Mouse (Mus musculus) lung, embryonic 15.5 days (tissue): ENCODE data around the gene Spaca1. TPM values are rescaled to one million over a fixed set of nuclear protein-coding genes. Genes with fewer than 3 reads are reported as not detected.
"Not testable (repeated sequence)": the region's sequence is repeated elsewhere in the genome, so short reads cannot be mapped to it uniquely, and the experiment has no call there.

ENCODE experiments used
- ATAC-seq: fragments of 200-750 bp; cut with Nextera tagmentation; 2 replicates; pipeline ENCODE4 v1.8.0; 2017; ENCODE audit warnings: moderate number of reproducible peaks, borderline replicate concordance; ENCODE audit not compliant: low FRiP score, low TSS enrichment; ENCODE audit errors: extremely low read depth
- H3K27ac ChIP-seq: fragments of 300-500 bp; sonication (generic); 2 replicates; pipeline ENCODE4 v1.5.1; 2015; ENCODE audit warnings: moderate library complexity, mild to moderate bottlenecking, inconsistent platforms
- H3K27me3 ChIP-seq: fragments of 300-500 bp; sonication (generic); 2 replicates; pipeline ENCODE4 v1.6.1; 2015; ENCODE audit warnings: inconsistent platforms
- H3K36me3 ChIP-seq: fragments of 300-500 bp; sonication (generic); 2 replicates; pipeline ENCODE4 v1.6.1; 2015; ENCODE audit warnings: inconsistent platforms
- H3K4me1 ChIP-seq: fragments of 300-500 bp; sonication (generic); 2 replicates; pipeline ENCODE4 v1.6.1; 2015; ENCODE audit warnings: inconsistent platforms
- H3K4me2 ChIP-seq: fragments of 300-500 bp; sonication (generic); 2 replicates; pipeline ENCODE4 v1.6.1; 2015; ENCODE audit warnings: inconsistent platforms, mild to moderate bottlenecking, moderate library complexity
- H3K4me3 ChIP-seq: fragments of 300-500 bp; sonication (generic); 2 replicates; pipeline ENCODE4 v1.5.1; 2015; ENCODE audit warnings: mild to moderate bottlenecking, inconsistent platforms
- H3K9ac ChIP-seq: fragments of 300-500 bp; sonication (generic); 2 replicates; pipeline ENCODE4 v1.6.1; 2015; ENCODE audit warnings: inconsistent platforms
- H3K9me3 ChIP-seq: fragments of 300-500 bp; sonication (generic); 2 replicates; pipeline ENCODE4 v1.6.1; 2016; ENCODE audit warnings: inconsistent platforms
- WGBS: fragments of 180-500 bp; shearing (Covaris S2); methylation state at CpG from one replicate; pipeline ENCODE4 v1.1.7; 2015; 5-methylcytosine and 5-hydroxymethylcytosine counted together
- polyA plus RNA-seq: library from polyadenylated mRNA; unstranded; fragments of >200 nt; fragmentation: Nextera tagmentation; extraction: Ambion mirVana; gene quantifications from 2 replicates; pipeline ENCODE4 v1.2.1, GENCODE M21; 2015

Spaca1 gene
- 1.0 and 1.3 TPM in 2 replicates for polyA plus RNA-seq

DNA sequence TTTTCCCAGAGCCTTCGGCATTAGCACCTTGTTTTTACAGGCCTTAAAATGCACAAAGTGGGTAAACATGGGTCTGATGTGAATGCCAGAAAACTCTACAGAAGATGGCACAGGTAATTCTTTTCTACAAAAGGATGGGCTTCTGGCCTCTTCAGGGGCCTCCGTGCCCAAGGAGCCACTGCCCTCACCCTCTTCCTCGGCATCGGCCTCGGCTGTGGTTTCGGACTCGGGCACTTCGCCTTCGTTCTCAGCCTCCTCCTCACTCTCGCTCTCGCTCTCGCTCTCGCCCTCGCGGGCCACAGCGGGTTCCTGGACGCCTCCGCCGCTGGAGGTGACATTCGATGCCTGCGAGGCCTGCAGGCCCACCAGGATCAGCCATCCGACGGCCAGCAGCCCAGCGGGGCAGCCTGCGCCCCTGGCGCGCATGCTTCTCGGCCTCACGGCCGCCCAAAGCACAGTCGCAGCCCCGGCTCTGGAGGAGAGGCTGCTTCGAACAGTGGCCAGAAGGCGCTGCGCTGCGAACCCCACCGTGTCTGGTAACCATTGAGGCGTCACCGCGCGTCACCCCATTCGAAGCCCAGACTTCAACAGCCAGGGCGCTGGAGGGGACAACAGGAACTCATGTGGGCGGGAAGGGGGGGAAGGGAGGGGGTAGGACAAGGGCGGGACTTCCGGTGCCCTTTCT, at the start of gene Spaca1:
Gene Spaca1 (minus strand): TSS at position 621 of the 685 bp plus-strand sequence.
- H3K4me3 ChIP-seq = peak within 1 kb of the TSS; percentile 26
- peak within 1 kb of the TSS; percentile 52 for H3K4me2 ChIP-seq
- H3K9me3 ChIP-seq = no peaks in the 10 kb centered on the region
- no peak for ATAC-seq
- no peaks in the 10 kb centered on the region for H3K4me1 ChIP-seq
- WGBS = 46% methylated on average over 36 of the region's 46 CpGs
- no peaks in the 10 kb centered on the region for H3K27me3 ChIP-seq
- H3K27ac ChIP-seq = no peak within 1 kb of the TSS
- H3K9ac ChIP-seq = no peak within 1 kb of the TSS
- no peaks in the 10 kb centered on the region for H3K36me3 ChIP-seq

DNA sequence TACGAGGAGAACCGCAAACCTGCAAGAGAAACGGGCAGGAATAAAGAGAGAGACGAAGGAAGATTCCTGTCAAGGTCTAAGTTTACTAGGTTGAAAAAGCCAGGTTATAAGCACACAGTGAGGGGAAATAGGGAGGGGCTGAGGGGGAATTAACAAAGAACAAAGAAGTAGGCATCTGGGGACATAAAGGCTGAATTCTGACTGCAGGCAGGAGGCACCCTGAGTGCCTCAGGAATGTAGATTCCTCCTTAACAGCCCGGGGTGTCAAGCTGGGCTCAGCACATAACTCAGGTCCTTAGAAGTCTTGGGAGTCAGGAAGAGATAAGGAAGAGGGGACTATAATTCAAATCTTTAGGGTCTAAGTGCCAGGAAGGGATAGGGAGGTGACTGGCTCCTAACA, 37.3 kb upstream of the Spaca1 start:
- not testable (repeated sequence) for H3K36me3 ChIP-seq, H3K4me1 ChIP-seq, ATAC-seq, H3K9ac ChIP-seq, H3K9me3 ChIP-seq, H3K4me2 ChIP-seq, H3K4me3 ChIP-seq, H3K27ac ChIP-seq, H3K27me3 ChIP-seq
- 83% methylated on average over 5 of the region's 5 CpGs for WGBS

DNA sequence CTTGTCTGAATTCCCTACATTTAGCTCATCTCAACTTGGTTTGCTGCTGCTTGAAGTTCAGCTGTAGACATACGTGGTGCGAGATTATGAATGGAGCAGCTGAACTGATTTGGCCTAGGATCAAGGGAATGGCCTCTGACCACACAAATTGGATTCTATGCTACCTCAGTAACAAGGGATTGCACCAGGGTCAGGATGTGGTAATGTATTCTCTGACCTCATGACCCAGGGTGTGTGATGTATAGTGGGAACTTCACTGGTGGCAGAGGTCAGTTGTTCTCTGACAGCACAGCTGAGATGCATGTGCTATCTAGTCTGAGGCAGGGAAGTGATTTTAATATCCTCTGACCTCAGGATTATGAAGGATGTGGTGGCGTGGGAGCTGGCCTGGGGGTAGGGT, 31.1 kb upstream of the Spaca1 start:
- Histone ChIP-seq H3K36me3 (no peaks in the 10 kb centered on the region), H3K4me1 (no peaks in the 10 kb centered on the region), H3K4me2 (no peak overlapping the region), H3K4me3 (no peak overlapping the region), H3K27ac (no peak overlapping the region), H3K9me3 (no peaks in the 10 kb centered on the region), H3K9ac (no peak overlapping the region), H3K27me3 (no peaks in the 10 kb centered on the region)
- ATAC-seq = no peak
- WGBS = 66% methylated on average over 3 of the region's 3 CpGs

DNA sequence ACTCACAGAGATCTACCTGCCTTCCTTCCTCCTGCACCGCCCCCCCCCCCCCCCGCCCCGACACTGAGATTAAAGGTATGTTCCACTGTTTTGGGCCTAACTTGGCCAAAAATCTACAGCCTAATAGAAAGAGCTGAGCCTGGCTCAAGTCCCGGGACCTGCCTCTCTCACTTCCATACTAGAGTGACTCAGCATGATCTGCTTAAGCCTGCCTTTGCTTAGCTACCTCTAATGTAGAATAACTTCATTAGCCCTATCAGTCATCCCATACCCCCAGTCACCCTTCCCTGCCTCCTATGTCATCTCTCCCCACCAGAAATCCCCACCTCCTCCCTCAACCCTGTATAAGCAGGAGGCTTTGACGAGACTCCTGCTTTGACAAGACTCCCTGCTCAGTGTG, 19.0 kb upstream of the Spaca1 start:
- Histone ChIP-seq H3K4me2 (no peak overlapping the region), H3K4me1 (no peaks in the 10 kb centered on the region), H3K27me3 (no peaks in the 10 kb centered on the region), H3K36me3 (no peaks in the 10 kb centered on the region), H3K9ac (no peak overlapping the region), H3K27ac (no peak overlapping the region), H3K4me3 (no peak overlapping the region), H3K9me3 (no peaks in the 10 kb centered on the region)
- ATAC-seq = no peak
- WGBS = 77% methylated on average over 3 of the region's 5 CpGs

DNA sequence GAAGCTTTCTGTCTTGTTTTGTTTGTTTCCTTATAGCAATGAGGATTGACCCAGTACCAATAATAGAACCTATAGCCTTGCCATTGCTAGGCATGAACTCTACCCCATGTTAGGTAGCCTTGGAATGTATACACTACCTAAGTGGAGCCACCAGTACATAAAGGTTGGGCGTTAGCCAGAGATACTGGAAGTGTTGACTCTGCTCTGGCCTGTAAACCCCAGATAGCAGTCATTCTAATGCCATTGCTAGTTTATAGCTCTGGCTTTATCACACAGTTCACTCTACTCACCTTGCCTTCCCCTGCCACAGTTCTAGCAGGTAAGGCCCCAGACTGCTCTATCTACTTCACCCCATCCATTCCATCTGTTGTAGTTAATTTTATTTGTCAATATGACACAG, 8.3 kb upstream of the Spaca1 start:
- H3K27me3 ChIP-seq = no peaks in the 10 kb centered on the region
- 44% methylated on average over 1 of the region's 1 CpGs for WGBS
- no peaks in the 10 kb centered on the region for H3K9me3 ChIP-seq
- H3K4me3 ChIP-seq = no peak overlapping the region
- H3K4me1 ChIP-seq = no peaks in the 10 kb centered on the region
- H3K4me2 ChIP-seq = no peak overlapping the region
- H3K27ac ChIP-seq = no peak overlapping the region
- ATAC-seq = no peak
- no peak overlapping the region for H3K9ac ChIP-seq
- H3K36me3 ChIP-seq = no peaks in the 10 kb centered on the region

DNA sequence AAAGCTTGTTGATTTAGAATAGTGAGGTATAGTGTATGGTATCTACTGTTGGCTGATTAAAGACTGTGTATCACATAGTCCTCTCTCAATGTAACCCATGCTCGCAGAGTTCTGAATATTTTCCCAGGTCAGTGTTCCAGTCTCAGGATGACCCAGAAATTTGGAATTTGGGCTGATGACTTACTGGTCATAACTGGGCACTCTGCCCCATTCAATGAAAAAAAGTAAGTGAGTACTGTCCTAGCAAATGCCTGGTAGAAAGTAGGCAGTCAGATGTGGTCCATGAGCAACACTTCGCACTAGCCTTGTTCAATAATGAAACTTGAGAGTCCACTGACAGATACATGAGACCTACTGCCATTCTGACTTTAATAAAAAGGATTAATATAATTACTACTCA, 23.2 kb downstream of the Spaca1 start:
- no peak overlapping the region for H3K27ac ChIP-seq
- no peaks in the 10 kb centered on the region for H3K27me3 ChIP-seq
- no peak overlapping the region for H3K4me3 ChIP-seq
- no peaks in the 10 kb centered on the region for H3K4me1 ChIP-seq
- 85% methylated on average over 2 of the region's 2 CpGs for WGBS
- no peaks in the 10 kb centered on the region for H3K9me3 ChIP-seq
- no peaks in the 10 kb centered on the region for H3K36me3 ChIP-seq
- no peak for ATAC-seq
- H3K9ac ChIP-seq = no peak overlapping the region
- H3K4me2 ChIP-seq = no peak overlapping the region

DNA sequence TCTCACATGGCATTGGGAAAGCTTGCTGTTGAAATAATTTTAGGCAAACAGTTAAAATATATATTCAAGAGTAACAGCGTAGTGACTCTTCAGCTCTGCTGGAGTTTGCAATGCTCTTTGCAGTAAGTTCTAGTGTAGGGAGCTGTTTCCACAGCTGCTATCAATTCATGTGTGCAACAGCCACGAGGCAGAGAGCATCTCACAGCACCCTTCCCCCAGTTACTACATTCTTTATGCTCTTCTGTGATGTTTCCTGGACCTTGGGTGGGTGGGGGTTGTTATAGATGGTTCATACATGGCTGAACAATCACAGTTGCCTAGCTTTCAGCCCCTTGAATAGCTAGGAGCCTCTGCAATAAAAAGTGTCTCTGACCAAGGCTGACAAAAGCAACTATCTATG, 28.5 kb downstream of the Spaca1 start:
- H3K9ac ChIP-seq = no peak overlapping the region
- H3K27ac ChIP-seq = no peak overlapping the region
- WGBS = 45% methylated on average over 2 of the region's 2 CpGs
- no peak for ATAC-seq
- no peak overlapping the region for H3K4me2 ChIP-seq
- no peaks in the 10 kb centered on the region for H3K36me3 ChIP-seq
- no peak overlapping the region for H3K4me3 ChIP-seq
- H3K27me3 ChIP-seq = no peaks in the 10 kb centered on the region
- H3K9me3 ChIP-seq = no peaks in the 10 kb centered on the region
- H3K4me1 ChIP-seq = no peaks in the 10 kb centered on the region

DNA sequence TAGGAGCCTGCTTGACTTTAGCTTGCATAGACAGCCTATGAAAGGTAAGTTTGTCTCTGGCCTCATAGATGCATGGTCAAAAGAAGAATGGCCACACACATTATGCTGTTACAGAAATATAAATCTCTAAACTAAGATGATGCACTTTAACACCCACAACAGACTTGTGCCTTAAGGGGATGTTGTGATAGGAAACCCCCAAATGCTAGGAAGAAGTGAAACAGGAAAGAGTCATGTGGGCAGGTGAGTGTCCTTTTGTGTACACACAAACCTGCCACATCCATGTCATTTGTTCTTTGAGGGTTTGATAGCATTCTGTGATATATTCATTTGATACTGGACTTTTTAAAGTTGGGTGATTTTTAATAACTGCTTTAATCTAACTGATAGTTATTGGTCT, 53.6 kb downstream of the Spaca1 start:
- H3K27me3 ChIP-seq = no peaks in the 10 kb centered on the region
- no peaks in the 10 kb centered on the region for H3K9me3 ChIP-seq
- no peak overlapping the region for H3K27ac ChIP-seq
- no peak overlapping the region for H3K4me2 ChIP-seq
- no peak overlapping the region for H3K4me3 ChIP-seq
- no peaks in the 10 kb centered on the region for H3K4me1 ChIP-seq
- no peak for ATAC-seq
- H3K36me3 ChIP-seq = no peaks in the 10 kb centered on the region
- H3K9ac ChIP-seq = no peak overlapping the region

DNA sequence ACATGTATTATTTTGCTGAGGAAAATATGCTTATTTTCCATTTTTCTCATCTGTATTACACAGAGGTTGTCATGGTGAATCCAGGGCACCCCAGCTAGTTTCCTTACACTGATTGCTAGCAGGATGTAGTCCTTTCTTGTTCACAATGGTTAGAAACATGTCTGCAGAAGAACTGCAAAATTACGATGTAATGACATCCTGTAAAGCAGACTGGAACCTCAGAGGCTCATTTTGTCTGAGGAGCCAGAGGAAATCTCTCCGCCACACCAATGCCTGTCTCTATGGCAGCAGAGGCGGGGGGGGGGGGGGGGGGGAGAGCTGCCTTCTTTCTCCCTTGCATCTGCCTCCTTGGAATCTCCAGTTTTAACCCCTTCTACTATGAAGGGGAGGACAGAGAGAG, 57.3 kb downstream of the Spaca1 start:
- H3K36me3 ChIP-seq = no peaks in the 10 kb centered on the region
- no peaks in the 10 kb centered on the region for H3K27me3 ChIP-seq
- H3K9me3 ChIP-seq = no peaks in the 10 kb centered on the region
- 20% methylated on average over 3 of the region's 3 CpGs for WGBS
- H3K9ac ChIP-seq = no peak overlapping the region
- no peak for ATAC-seq
- H3K4me1 ChIP-seq = no peaks in the 10 kb centered on the region
- H3K4me2 ChIP-seq = no peak overlapping the region
- H3K4me3 ChIP-seq = no peak overlapping the region
- H3K27ac ChIP-seq = no peak overlapping the region

DNA sequence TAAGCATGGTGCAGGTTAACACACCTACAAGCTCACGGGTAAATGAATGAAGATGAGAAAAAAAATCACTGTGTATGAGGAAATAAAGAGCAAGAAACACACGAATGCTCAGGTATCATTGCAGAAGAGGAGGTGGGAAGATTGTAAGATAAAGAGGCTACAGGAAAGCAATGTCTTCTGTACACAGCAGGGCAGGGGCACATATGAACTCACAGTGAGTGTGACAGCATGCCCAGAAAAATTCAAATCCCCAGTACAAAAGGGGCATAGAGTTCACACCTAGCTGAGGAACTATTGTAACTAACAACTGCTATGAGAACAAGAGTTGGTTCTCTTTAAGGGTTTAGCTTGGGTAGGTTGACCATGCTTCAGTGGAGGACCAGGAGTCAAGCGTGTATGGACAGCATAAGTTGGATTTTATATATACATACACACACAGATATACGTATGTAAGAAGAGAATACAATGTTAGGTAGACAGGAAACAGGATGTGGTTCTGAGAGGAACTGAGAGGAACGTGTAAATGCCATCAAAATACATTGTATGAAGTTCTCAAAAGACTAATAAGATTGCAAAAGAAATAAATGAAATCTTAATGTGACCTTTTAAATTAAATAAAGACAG, 61.4 kb downstream of the Spaca1 start:
- Histone ChIP-seq H3K9me3 (no peaks in the 10 kb centered on the region), H3K27me3 (no peaks in the 10 kb centered on the region), H3K4me3 (no peak overlapping the region), H3K4me2 (no peak overlapping the region), H3K9ac (no peak overlapping the region), H3K4me1 (no peaks in the 10 kb centered on the region), H3K36me3 (no peaks in the 10 kb centered on the region), H3K27ac (no peak overlapping the region)
- 70% methylated on average over 5 of the region's 5 CpGs for WGBS
- ATAC-seq = no peak
